In the genomic region with DNA sequence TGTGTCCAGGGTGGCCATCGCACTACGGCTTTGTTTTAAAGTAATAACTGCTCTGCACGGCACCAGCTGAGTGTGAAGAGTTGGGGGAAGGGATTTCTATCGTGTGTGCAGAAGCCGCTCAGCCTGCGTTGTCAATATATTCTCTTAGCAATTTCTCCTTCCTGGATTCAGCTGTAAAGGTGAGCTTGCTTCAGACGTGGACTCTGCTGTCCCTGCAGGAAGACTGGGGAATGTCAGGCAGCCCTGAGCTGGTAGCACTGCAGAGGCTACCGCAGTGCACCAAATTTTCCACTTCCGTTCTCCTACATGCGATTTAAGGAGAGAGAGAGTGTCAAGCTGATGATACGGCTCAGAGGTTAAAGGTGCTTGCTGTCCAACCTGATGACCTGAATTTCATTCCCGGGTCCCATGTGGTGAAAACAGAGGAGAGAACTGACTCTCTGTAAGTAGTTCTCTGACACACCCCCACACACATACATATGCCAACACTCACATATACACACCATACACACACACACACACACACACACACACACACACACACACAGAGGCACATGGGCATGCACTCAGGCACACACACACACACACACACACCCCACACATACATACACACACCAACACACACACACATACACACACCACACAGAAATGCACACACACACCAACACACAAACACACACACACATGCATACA, we compare ENCODE assay signal across 8 mouse cellular contexts. TPM values are rescaled to one million over a fixed set of nuclear protein-coding genes. Genes with fewer than 3 reads are reported as not detected.
DNase-seq lines count a peak whose midpoint lies in the region; ATAC-seq and TF ChIP-seq lines count a peak whose summit lies in the region.

No protein-coding gene starts in this region.

- no peaks in the 10 kb centered on the region for H3K4me1 ChIP-seq in forebrain, embryonic 11.5 days (replicated peaks; ENCODE audit: control insufficient read depth, insufficient read depth, low read length)
- no peaks in the 10 kb centered on the region for H3K4me1 ChIP-seq in forebrain, embryonic 10.5 days
- no peaks in the 10 kb centered on the region for H3K4me1 ChIP-seq in limb, embryonic 12.5 days (replicated peaks)
- no peaks in the 10 kb centered on the region for H3K4me1 ChIP-seq in midbrain, postnatal 0 days (ENCODE audit: insufficient read depth, low read length)

- no peak overlapping the region for H3K4me2 ChIP-seq in forebrain, embryonic 11.5 days (ENCODE audit: low read depth, low read length, severe bottlenecking)
- no peak overlapping the region for H3K4me2 ChIP-seq in limb, embryonic 12.5 days
- H3K4me2 ChIP-seq in midbrain, postnatal 0 days (ENCODE audit: low read depth, low read length, poor library complexity, severe bottlenecking) = no peak overlapping the region

- H3K9ac ChIP-seq in forebrain, embryonic 11.5 days (ENCODE audit: low read length) = no peak overlapping the region
- H3K9ac ChIP-seq in limb, embryonic 12.5 days (replicated peaks) = no peak overlapping the region
- H3K9ac ChIP-seq in midbrain, postnatal 0 days (replicated peaks; ENCODE audit: low read length, poor library complexity, severe bottlenecking) = no peak overlapping the region

- H3K4me3 ChIP-seq in forebrain, embryonic 11.5 days (ENCODE audit: low read depth, low read length) = no peak overlapping the region
- H3K4me3 ChIP-seq in forebrain, embryonic 10.5 days = no peak overlapping the region
- no peak overlapping the region for H3K4me3 ChIP-seq in limb, embryonic 12.5 days (replicated peaks)
- no peak overlapping the region for H3K4me3 ChIP-seq in midbrain, postnatal 0 days (ENCODE audit: low read depth, low read length)

- H3K9me3 ChIP-seq in forebrain, embryonic 11.5 days (ENCODE audit: control insufficient read depth, low read length) = no peaks in the 10 kb centered on the region
- H3K9me3 ChIP-seq in forebrain, embryonic 10.5 days = no peaks in the 10 kb centered on the region
- no peaks in the 10 kb centered on the region for H3K9me3 ChIP-seq in limb, embryonic 12.5 days
- no peaks in the 10 kb centered on the region for H3K9me3 ChIP-seq in midbrain, postnatal 0 days (ENCODE audit: low read length)

- DNase-seq in forebrain, embryonic 11.5 days (ENCODE audit: low spot score) = no peak
- no peak for DNase-seq in forebrain, embryonic 10.5 days (ENCODE audit: extremely low spot score, low spot score)
- DNase-seq in CD4-positive, CD25-positive, alpha-beta regulatory T cell, adult 2 months (ENCODE audit: low read depth, low spot score) = peak; percentile 54
- peak; percentile 31 to 49 for DNase-seq in cerebellum, postnatal 14 days
- peak; percentile 79 for DNase-seq in midbrain, postnatal 0 days (ENCODE audit: low spot score)
- no peak for DNase-seq in ovary, adult 18-20 months (ENCODE audit: low spot score)

- WGBS in forebrain, embryonic 11.5 days = 68% methylated on average over 12 of the region's 12 CpGs
- 72% methylated on average over 12 of the region's 12 CpGs for WGBS in forebrain, embryonic 10.5 days
- WGBS in limb, embryonic 12.5 days = 52% methylated on average over 12 of the region's 12 CpGs
- WGBS in midbrain, postnatal 0 days = 50% methylated on average over 12 of the region's 12 CpGs

- no peaks in the 10 kb centered on the region for H3K36me3 ChIP-seq in forebrain, embryonic 11.5 days (ENCODE audit: control insufficient read depth, insufficient read depth, low read length)
- H3K36me3 ChIP-seq in forebrain, embryonic 10.5 days (replicated peaks) = no peaks in the 10 kb centered on the region
- no peaks in the 10 kb centered on the region for H3K36me3 ChIP-seq in limb, embryonic 12.5 days
- H3K36me3 ChIP-seq in midbrain, postnatal 0 days (ENCODE audit: insufficient read depth, low read length) = no peaks in the 10 kb centered on the region

- no peak overlapping the region for H3K27ac ChIP-seq in forebrain, embryonic 11.5 days (ENCODE audit: low read depth, low read length)
- H3K27ac ChIP-seq in forebrain, embryonic 10.5 days = no peak overlapping the region
- H3K27ac ChIP-seq in limb, embryonic 12.5 days = no peak overlapping the region
- H3K27ac ChIP-seq in midbrain, postnatal 0 days (ENCODE audit: low read depth, low read length) = peak overlapping the region; percentile 38; the same call in 1 of the 2 replicates

- TF ChIP-seq CTCF in midbrain, postnatal 0 days (IDR thresholded peaks at IDR 0.05) = peak; percentile 87

- 0 out of 2 replicates have a peak, but pooled peaks have one; percentile 42 for ATAC-seq in forebrain, embryonic 11.5 days (replicated peaks; ENCODE audit: low FRiP score)
- ATAC-seq in inflammation-experienced regulatory T-cells, adult 6 months = peak; percentile 48
- ATAC-seq in limb, embryonic 12.5 days (ENCODE audit: insufficient number of reproducible peaks, insufficient read depth, low FRiP score, low TSS enrichment, low read depth) = peak; percentile 58
- peak; percentile 90 for ATAC-seq in midbrain, postnatal 0 days (ENCODE audit: low FRiP score)

- no peaks in the 10 kb centered on the region for H3K27me3 ChIP-seq in forebrain, embryonic 11.5 days (ENCODE audit: control insufficient read depth, insufficient read depth, low read length)
- H3K27me3 ChIP-seq in forebrain, embryonic 10.5 days (ENCODE audit: poor library complexity, severe bottlenecking) = no peaks in the 10 kb centered on the region
- no peaks in the 10 kb centered on the region for H3K27me3 ChIP-seq in limb, embryonic 12.5 days
- no peaks in the 10 kb centered on the region for H3K27me3 ChIP-seq in midbrain, postnatal 0 days (ENCODE audit: insufficient read depth, low read length)

RNA-seq across cellular contexts. Expression of gene Prelid3b, which starts 59.9 kb away (rescaled TPM):
- polyA plus RNA-seq in forebrain, embryonic 11.5 days (2014; fragmentation: Nextera tagmentation; extraction: Ambion mirVana) = 127 and 132 TPM in 2 replicates
- 128 and 129 TPM in 2 replicates for polyA plus RNA-seq in forebrain, embryonic 10.5 days (2016; fragmentation: Nextera tagmentation; extraction: Ambion mirVana)
- 100 to 1,000 TPM in 1 of 3 experiments, 10 to 100 TPM in 2; 69.4 to 146 (median 73.1) TPM for polyA plus RNA-seq in inflammation-experienced regulatory T-cells, adult 6 months (2017; shearing (Covaris generic))
- polyA plus RNA-seq in limb, embryonic 12.5 days (2016; fragmentation: Nextera tagmentation; extraction: Ambion mirVana) = 103 and 111 TPM in 2 replicates
- 61.0 and 63.4 TPM in 2 replicates for total RNA-seq in midbrain, postnatal 0 days (2014; rRNA removed)
- 93.5 and 96.6 TPM in 2 replicates for polyA plus RNA-seq in midbrain, postnatal 0 days (2015; fragmentation: Nextera tagmentation; extraction: Ambion mirVana)

Comparison
In these comparisons a context has a peak if more than half of its experiments do, and no peak if none do; other contexts are left out.
1. DNase-seq: peak in CD4-positive, CD25-positive, alpha-beta regulatory T cell, adult 2 months (single experiment), cerebellum, postnatal 14 days (2 of 2) and midbrain, postnatal 0 days (single experiment); none in forebrain, embryonic 11.5 days (single experiment), forebrain, embryonic 10.5 days (single experiment) and ovary, adult 18-20 months (single experiment).
2. Peak in every context shown above with its lines, with median percentiles within 50 percentile points of each other: ATAC-seq.